Mouse (Mus musculus): ENCODE measurements at regions not wholly inside any gene's neighbourhood (a gene's known extent, or its start where the extent isn't known, plus 50 kb on each side); places are given as distances from the start of the nearest gene placed in this dataset.

DNA sequence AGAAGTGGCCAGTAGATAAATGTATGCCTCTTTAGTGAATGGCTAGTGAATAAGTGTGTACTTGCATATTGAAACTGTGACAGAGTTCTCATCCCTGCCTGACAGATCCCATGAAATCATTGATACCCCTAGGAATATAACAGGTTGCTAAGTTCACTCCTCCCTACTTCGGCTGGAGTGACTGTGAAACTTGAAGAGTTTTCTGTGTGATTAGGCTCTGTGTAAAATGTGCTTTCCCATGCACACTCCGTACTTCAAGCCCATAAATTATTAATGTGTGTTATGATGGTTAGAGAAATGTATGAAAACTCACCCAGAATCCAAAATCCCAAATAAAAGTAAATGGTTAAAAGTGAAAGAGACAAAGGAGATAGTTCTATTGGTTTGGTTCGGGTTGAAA, 580.0 kb downstream of the Zfp352 start:
- dilution Hi-C loops (cut with MboI; ENCODE audit: extremely low pct_ligation_motif_present, extremely low pct_unique_long_range_greater_than_20kb, low sequenced_read_pairs): no loop called here

DNA sequence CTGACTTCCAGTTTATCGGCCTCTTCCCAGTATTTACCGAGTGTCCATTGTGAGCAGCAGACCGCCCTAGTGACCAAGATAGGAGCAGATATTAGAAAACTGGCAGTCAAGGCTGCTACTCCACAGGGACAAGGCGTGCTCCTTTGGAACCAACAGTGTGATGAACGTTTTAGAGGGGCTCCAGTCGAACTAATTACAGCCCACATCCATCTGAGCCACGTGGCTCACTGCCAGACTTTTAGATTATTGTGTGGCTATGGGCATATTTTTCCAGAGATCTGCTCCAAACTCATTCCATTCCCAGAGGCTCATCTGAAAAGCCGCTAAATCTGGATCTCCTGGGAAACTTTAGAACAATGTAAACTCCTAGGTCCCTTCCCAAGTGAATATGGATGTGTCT, 578.9 kb downstream of the Zfp352 start:
- Histone ChIP-seq H3K4me1 (ENCODE audit: control insufficient read depth in 1 of 2, insufficient read depth in 2 of 2) (no peaks in the 10 kb centered on the region), H3K36me3 (replicated peaks in 1 of 2; ENCODE audit: control insufficient read depth in 1 of 2, insufficient read depth in 1 of 2, low read length in 1 of 2) (no peaks in the 10 kb centered on the region), H3K4me2 (ENCODE audit: insufficient read depth, low read depth, poor library complexity, severe bottlenecking) (no peak overlapping the region), H3K79me2 (replicated peaks; ENCODE audit: control insufficient read depth, extremely low read depth, insufficient read depth, poor library complexity, severe bottlenecking) (no peaks in the 10 kb centered on the region), H3K27me3 (replicated peaks) (no peaks in the 10 kb centered on the region), H3K27ac (ENCODE audit: insufficient read depth, low read depth) (no peak overlapping the region), H3K9ac (ENCODE audit: insufficient read depth, low read depth) (no peak overlapping the region), H3K4me3 (replicated peaks in 1 of 3; ENCODE audit: low read depth in 2 of 3, low read length in 2 of 3, poor library complexity in 1 of 3) (no peak overlapping the region), H3K9me3 (replicated peaks; ENCODE audit: low read length) (peaks cover 30% of the 10 kb centered on the region)
- in situ Hi-C loops (cut with MboI; ENCODE audit: low pct_ligation_motif_present, low pct_unique_long_range_greater_than_20kb, low sequenced_read_pairs): no loop called here
- dilution Hi-C loops (cut with MboI; ENCODE audit: extremely low pct_ligation_motif_present, extremely low pct_unique_long_range_greater_than_20kb, low sequenced_read_pairs): no loop called here
- TF ChIP-seq SIN3A (IDR thresholded peaks at IDR 0.05; ENCODE audit: low read length) (no peak), HCFC1 (IDR thresholded peaks at IDR 0.05; ENCODE audit: low read depth, low read length) (no peak), ELF1 (IDR thresholded peaks at IDR 0.05; ENCODE audit: low read depth, low read length) (no peak), ZNF384 (IDR thresholded peaks at IDR 0.05; ENCODE audit: low read depth, low read length) (no peak), USF2 (conservative IDR thresholded peaks at IDR 0.05; ENCODE audit: low read depth, low read length) (no peak), CTCF (conservative IDR thresholded peaks at IDR 0.05 in 1 of 2, IDR thresholded peaks at IDR 0.05 in 1 of 2; ENCODE audit: low read depth in 2 of 2, low read length in 2 of 2) (no peak), GABPA (IDR thresholded peaks at IDR 0.05; ENCODE audit: insufficient replicate concordance, low read depth, low read length) (no peak), PAX5 (IDR thresholded peaks at IDR 0.05; ENCODE audit: low read length) (no peak), E2F4 (IDR thresholded peaks at IDR 0.05; ENCODE audit: insufficient replicate concordance, low read depth, low read length) (no peak), IRF4 (IDR thresholded peaks at IDR 0.05; ENCODE audit: low read depth, low read length) (no peak), NELFE (IDR thresholded peaks at IDR 0.05; ENCODE audit: low read depth, low read length) (no peak), NRF1 (IDR thresholded peaks at IDR 0.05; ENCODE audit: low read depth, low read length) (no peak), JUND (conservative IDR thresholded peaks at IDR 0.05; ENCODE audit: low read depth, low read length) (no peak), USF1 (IDR thresholded peaks at IDR 0.05; ENCODE audit: low read depth, low read length) (no peak), MAFK (IDR thresholded peaks at IDR 0.05; ENCODE audit: insufficient replicate concordance, low read length) (no peak), BHLHE40 (IDR thresholded peaks at IDR 0.05; ENCODE audit: low read depth, low read length) (no peak), CHD2 (IDR thresholded peaks at IDR 0.05; ENCODE audit: low read length) (no peak)
- no peak for DNase-seq (ENCODE audit: extremely low read depth)

More for the DNA sequence above, 580.0 kb downstream of the Zfp352 start:
- Histone ChIP-seq H3K36me3 (replicated peaks in 1 of 2; ENCODE audit: control insufficient read depth in 1 of 2, insufficient read depth in 1 of 2, low read length in 1 of 2) (no peaks in the 10 kb centered on the region), H3K27ac (ENCODE audit: insufficient read depth, low read depth) (no peak overlapping the region), H3K27me3 (replicated peaks) (no peaks in the 10 kb centered on the region), H3K9me3 (replicated peaks; ENCODE audit: low read length) (peaks cover 36% of the 10 kb centered on the region), H3K9ac (ENCODE audit: insufficient read depth, low read depth) (no peak overlapping the region), H3K79me2 (replicated peaks; ENCODE audit: control insufficient read depth, extremely low read depth, insufficient read depth, poor library complexity, severe bottlenecking) (no peaks in the 10 kb centered on the region), H3K4me1 (ENCODE audit: control insufficient read depth in 1 of 2, insufficient read depth in 2 of 2) (no peaks in the 10 kb centered on the region), H3K4me3 (replicated peaks in 1 of 3; ENCODE audit: low read depth in 2 of 3, low read length in 2 of 3, poor library complexity in 1 of 3) (no peak overlapping the region), H3K4me2 (ENCODE audit: insufficient read depth, low read depth, poor library complexity, severe bottlenecking) (no peak overlapping the region)
- TF ChIP-seq RAD21 (IDR thresholded peaks at IDR 0.05; ENCODE audit: low read depth, low read length): no peak
- TF ChIP-seq GABPA (IDR thresholded peaks at IDR 0.05; ENCODE audit: insufficient replicate concordance, low read depth, low read length): no peak
- no peak for TF ChIP-seq USF2 (conservative IDR thresholded peaks at IDR 0.05; ENCODE audit: low read depth, low read length)
- no peak for TF ChIP-seq E2F4 (IDR thresholded peaks at IDR 0.05; ENCODE audit: insufficient replicate concordance, low read depth, low read length)
- TF ChIP-seq POLR2AphosphoS2 (IDR thresholded peaks at IDR 0.05; ENCODE audit: low read depth, low read length): no peak
- TF ChIP-seq CHD1 (IDR thresholded peaks at IDR 0.05; ENCODE audit: low read depth, low read length): no peak
- no peak for TF ChIP-seq NELFE (IDR thresholded peaks at IDR 0.05; ENCODE audit: low read depth, low read length)
- TF ChIP-seq NRF1 (IDR thresholded peaks at IDR 0.05; ENCODE audit: low read depth, low read length): no peak
- no peak for TF ChIP-seq TCF12 (IDR thresholded peaks at IDR 0.05; ENCODE audit: low read depth, low read length)
- no peak for TF ChIP-seq MEF2A (IDR thresholded peaks at IDR 0.05; ENCODE audit: borderline replicate concordance, low read depth, low read length)
- no peak for TF ChIP-seq KAT2A (IDR thresholded peaks at IDR 0.05; ENCODE audit: insufficient replicate concordance, low read length)
- no peak for TF ChIP-seq HCFC1 (IDR thresholded peaks at IDR 0.05; ENCODE audit: low read depth, low read length)
- TF ChIP-seq CTCF (conservative IDR thresholded peaks at IDR 0.05 in 1 of 2, IDR thresholded peaks at IDR 0.05 in 1 of 2; ENCODE audit: low read depth in 2 of 2, low read length in 2 of 2): no peak
- TF ChIP-seq ELF1 (IDR thresholded peaks at IDR 0.05; ENCODE audit: low read depth, low read length): no peak
- TF ChIP-seq CHD2 (IDR thresholded peaks at IDR 0.05; ENCODE audit: low read length): no peak
- TF ChIP-seq MXI1 (IDR thresholded peaks at IDR 0.05; ENCODE audit: low read depth, low read length): no peak
- no peak for TF ChIP-seq USF1 (IDR thresholded peaks at IDR 0.05; ENCODE audit: low read depth, low read length)
- no peak for TF ChIP-seq MAX (IDR thresholded peaks at IDR 0.05; ENCODE audit: low read length)
- DNase-seq (ENCODE audit: extremely low read depth): no peak
- in situ Hi-C loops (cut with MboI; ENCODE audit: low pct_ligation_motif_present, low pct_unique_long_range_greater_than_20kb, low sequenced_read_pairs): no loop called here

All from CH12.LX (cell line).